Mouse (Mus musculus) cortical plate, adult 2 months (tissue): ENCODE data around the gene Txnrd2.

Experiments
- CTCF ChIP-seq: fragments of 200-500 bp; IDR thresholded peaks from 2 replicates; pipeline ENCODE4 v1.5.1; 2011; ENCODE audit warnings: mild to moderate bottlenecking, control low read depth, low read length; ENCODE audit not compliant: insufficient read depth; ENCODE audit errors: extremely low read depth
- POLR2A ChIP-seq: fragments of 200-500 bp; IDR thresholded peaks from 2 replicates; pipeline ENCODE4 v1.6.1; 2011; ENCODE audit warnings: mild to moderate bottlenecking, low read length, control low read depth; ENCODE audit not compliant: insufficient read depth; ENCODE audit errors: extremely low read depth

DNA sequence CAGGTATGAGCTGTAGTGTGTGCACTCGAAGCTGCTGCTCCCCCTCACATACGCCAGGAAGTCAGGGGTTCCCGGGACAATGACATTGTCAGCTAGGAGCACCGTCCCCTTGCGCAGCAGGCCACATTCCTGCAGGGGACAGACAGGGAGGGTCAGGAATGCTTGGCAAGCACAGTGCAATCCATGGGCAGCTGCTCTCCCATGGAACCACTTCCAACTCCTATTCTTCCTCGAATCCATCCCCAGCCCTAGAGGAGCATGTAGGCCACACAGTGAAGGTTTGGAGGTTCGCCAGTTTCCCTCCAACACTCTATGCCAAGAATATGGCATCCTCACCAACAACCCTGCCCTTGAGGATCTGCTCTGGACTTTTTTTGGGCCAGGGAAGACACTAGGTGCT is 18.3 kb upstream of the Txnrd2 start:
- TF ChIP-seq CTCF: no peak
- no peak for TF ChIP-seq POLR2A
